Mouse (Mus musculus): Measurements from ENCODE around the gene Ankra2.
A peak's percentile ranks its signal among the peaks of the same experiment; 100 is the strongest.

DNA sequence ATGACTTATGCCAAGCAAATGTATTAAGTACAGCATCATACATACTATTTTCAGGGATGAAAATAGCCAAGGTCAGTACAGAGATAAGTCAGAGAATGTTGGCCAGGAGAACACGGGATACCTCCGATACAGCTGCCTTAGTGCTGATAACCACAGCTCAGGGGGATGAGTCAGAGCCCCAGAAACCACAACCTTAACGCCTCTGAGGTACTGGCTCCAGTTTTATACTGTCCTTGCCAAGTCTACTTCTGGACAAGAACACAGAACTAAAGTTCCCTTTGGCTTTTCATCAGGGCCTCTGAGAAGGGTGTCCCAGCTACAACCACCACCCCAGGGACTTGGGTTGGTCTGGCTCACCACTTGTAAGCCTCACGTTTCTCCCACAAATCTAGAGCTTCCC is 12.8 kb downstream of the Ankra2 start:
- TF ChIP-seq EP300 (IDR thresholded peaks at IDR 0.05; ENCODE audit: insufficient read depth, low read depth, low read length) = 0 out of 2 replicates have a peak, but pooled peaks have one; percentile 49
- TF ChIP-seq CTCF (IDR thresholded peaks at IDR 0.05) = no peak
- TF ChIP-seq POLR2A (IDR thresholded peaks at IDR 0.05; ENCODE audit: insufficient read depth, low read depth, low read length) = no peak
